Mouse (Mus musculus) monocyte, adult 5-6 weeks (primary cell): Measurements from ENCODE around the gene Metap1d. TPM values are rescaled to one million over a fixed set of nuclear protein-coding genes. Genes with fewer than 3 reads are reported as not detected.

Experiments used
- ATAC-seq: fragments of 153-309, 156-312 bp; replicated peaks from 2 replicates; pipeline ENCODE4 v1.8.0; 2017; ENCODE audit warnings: mild to moderate bottlenecking; ENCODE audit not compliant: low TSS enrichment, insufficient number of reproducible peaks, severe bottlenecking, poor library complexity, low FRiP score
- total RNA-seq: library from RNA; stranded (forward); fragments of 200-1000, 200-491, 200-594 nt; gene quantifications from 3 replicates; pipeline ENCODE4 v1.2.3, GENCODE M21; 2017

The Metap1d gene
- total RNA-seq, 1 experiment from 2014 or later: 5.3 TPM

DNA sequence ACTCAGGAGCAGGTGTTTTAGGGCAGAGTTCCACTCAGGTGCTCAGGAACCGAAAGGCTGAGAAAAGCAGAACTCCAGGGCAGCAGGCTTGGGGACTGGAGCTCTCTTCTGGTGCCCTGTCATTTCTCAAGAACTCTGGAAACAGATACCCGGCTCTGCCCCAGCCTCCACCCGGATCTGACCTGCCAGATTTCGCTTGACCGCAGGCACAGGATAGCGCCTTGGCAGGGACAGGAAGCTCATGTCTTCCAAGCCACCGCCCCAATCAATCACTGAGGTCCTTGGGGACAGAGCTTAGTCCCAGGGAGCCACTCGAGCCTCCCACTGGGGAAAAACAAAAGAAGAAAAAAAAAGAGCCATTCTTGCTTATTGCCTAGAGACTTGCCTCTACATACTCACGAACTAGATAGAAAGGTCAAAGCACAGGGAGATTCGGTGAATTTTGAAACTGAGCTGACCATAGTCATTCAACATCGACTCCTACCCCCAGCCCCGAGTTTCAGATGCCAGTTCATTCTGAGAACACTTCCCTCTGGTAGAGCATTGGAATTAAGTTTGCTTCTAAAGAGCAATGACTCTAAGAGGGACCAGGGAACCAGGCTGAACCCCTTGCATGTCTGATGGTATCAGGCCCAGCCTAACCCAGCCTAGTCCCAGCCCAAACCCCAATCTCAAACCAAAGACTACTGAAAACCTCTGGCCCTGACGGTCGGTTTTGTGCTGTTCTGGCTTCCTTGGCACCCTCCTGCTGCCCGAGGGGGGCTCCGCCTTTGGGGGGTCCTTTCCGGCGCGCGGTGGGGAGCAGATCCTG, 81.4 kb downstream of the Metap1d start:
- ATAC-seq: no peak

DNA sequence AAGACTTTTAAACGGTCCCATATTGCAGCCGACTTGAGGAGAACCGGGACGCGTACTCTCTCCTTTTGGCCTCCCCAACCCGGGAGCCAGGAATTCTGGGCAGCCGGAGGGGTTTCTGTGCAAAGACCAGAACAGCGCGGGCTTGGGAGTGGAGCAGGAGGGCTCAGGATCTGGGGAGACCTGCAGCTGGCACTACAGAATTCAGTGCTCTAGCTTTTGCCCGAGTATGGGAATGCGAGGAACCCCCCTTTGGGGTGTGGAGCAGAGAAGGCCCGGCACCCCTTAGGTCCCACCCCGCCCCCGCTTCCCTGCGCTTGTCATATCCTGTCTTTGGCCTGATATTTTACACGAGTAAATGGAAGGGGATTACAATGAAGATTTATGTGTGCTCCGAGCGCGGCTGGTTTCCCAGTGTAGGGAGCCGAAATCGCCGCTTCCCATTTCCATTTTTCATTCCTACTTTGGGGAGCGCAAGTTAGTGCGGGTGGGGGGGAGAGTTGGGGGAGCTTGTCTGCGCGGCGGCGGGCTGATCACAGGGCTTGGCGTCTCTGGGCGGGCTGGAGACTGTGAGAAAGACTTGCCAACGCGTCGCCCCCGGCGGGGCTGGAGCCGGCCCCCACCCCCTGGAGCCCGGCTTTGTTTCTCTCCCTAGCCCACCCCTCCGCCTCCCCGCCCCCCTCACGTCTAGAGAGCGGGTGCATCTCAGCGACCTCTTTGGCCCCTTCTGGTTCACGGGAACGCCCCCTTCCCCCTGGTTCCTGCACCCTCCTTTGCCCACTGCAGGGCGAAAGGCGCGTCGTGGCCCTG, 87.7 kb downstream of the Metap1d start:
- ATAC-seq: no peak

DNA sequence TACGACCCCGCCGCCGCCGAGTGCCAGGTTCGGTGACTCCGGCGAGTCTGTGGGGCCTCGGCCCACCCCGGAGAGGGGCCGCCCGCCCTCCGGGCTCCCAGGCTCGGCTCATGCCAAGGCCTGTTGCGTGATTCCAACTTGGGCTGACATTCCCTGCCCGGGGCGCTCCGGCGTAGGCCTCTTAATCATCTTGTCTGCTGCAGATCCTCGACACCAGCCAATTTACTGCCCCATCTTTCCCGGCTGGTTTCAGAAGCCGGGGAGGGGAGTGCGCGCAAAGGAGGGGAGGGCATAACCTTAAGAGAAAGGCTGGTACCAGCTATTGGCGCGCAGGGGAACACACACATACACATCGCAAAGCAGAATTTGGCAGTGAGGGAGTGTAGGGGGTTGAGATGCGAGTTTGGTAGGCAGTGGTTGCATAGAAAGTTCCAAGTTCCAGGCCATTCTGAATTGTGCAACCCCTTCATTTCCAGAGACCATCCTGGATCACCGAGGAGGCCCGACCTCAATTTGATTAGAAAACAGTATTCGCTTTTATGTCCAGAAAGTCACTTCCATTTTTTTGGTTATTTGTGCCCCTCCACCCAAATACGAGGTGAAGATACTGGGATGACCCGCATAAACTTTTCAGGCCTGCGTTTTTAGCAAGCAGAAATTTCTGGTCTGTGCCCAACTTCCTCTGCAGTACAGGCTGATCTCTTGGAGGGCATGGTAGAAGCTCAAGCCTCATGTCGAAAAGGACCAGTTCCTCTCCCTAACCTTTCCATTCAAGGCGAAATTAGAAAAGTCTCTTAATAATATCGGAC, 88.5 kb downstream of the Metap1d start:
- ATAC-seq: no peak

DNA sequence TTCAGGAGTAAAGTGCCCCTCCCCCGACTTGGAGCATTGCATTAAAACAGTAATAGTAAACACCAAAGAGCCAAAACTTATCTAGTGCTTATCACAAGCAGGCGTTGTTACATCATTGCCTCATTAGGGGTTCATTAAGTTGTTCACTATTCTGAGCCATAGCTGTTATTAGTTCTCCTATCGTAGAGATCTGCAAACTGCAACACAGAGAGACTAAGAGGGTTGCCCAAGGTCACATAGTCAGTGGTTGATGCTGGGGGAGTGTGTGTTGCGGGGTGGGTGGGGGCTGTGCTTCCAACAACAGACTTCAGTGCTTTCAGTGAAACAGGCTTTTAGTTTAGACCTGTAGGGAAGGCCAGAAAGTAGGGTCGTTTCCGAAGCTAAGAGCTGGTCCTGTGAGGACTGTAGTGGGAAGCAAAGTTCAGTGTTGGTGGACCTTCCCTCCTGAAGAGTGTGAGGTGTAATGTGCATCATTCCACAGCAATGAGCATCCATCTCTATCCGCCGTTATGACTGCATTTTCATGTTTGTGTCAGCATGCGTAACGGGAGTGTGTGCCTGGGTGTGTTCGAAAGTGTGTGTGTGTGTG, 89.2 kb downstream of the Metap1d start:
- ATAC-seq: no peak

DNA sequence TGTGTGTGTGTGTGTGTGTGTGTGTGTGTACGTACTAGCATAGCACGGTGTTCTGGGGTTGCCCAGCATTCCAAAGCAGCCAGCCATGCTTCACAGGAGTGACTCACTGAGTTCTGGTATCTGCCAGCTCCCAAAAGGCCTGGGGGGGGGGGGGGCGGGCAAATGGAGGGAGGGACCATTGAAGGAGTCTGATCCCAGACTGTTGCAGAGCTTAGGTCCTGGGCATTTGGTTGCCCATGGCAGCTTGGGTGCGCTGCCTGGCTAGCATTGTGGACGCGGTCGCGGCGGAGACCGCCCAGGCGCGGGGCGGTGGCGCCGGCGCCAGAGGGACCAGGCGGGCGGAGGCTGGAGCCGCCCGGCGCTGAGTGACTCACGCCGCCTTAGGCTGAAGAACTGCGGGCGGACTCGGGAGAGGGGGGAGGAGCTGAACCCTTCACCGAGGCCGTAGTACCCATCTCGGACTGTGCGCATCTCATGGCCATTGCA, 89.8 kb downstream of the Metap1d start:
- ATAC-seq: no peak

DNA sequence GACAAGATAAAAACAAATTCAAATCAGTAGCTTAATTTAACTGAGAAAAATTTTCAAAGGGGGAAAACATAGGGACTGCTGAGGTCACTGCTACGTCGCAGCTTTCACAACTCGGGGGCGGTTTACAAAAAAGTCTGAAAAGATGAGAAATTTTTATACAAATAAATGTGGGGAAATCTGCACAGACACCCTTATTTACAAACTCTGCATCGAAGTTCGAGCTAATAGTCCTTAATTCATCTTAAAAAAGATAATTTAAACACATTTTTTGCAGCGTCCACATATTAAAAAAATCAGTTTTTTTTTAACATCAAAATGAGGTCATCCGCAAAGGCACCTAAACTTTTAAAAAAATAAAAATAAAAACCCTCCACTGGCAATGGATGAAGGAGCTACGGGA, 90.5 kb downstream of the Metap1d start:
- ATAC-seq: no peak

DNA sequence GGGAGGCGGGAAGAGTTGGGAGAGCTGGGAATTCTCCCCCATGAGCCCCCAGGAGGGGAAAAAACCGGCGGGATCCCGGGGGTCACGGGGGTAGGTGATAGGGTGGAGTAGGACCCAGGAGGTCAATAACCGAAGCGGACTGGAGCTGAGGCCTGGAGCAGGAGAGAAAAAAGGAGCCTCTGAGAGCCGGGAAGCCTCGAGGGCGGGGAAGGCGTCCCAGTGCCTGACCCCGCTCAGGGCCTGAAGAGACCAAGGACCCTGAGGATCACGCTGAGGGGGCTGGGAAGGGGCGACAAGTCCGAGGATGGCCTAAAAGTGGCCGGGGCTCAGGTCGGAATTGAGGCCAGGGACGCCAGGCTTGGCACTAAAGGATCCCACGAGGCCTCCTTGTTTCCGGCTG, 90.9 kb downstream of the Metap1d start:
- ATAC-seq: no peak

DNA sequence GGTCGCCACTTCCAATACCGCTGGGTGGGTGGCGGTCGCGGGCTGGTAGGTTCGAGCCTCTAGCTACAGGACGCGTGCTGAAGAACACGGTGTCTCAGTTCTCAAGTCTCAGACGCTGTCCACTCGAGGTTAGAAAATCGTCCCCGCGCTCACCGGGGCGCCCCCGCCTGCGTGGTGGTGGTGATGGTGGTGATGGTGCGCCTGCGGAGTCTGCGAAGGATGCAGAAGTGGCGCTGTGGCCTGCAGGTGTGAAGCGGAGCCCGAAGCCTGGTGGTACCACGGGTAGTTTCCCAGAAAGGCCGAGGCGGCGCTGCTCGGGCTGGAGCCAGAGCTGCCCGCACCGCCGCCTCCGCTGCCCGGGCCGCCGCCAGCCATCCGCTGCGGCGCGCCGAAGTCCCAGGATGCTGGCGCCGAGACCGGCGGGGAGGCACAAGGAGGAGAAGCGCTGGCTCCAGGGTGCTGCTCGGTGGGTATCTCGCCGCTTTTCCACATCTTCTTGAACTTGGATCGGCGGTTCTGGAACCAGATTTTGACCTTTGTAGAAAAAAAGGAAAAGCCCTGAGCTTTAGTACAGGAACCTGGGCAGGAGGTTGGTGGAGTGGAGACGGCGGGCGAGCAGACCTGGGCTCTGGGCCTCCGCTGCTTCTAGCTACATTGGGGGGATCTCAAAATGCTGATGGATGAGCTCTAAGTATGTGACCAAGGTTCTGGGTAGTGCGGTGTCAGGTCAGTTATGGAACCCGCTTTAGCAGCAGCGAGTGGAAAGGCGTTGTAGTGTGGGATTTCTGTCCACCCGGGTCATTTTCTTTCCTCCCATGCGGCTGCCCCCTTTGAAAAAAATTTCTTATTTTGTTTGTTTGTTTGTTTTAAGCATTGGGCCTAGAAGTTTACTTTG, 91.6 kb downstream of the Metap1d start:
- no peak for ATAC-seq

DNA sequence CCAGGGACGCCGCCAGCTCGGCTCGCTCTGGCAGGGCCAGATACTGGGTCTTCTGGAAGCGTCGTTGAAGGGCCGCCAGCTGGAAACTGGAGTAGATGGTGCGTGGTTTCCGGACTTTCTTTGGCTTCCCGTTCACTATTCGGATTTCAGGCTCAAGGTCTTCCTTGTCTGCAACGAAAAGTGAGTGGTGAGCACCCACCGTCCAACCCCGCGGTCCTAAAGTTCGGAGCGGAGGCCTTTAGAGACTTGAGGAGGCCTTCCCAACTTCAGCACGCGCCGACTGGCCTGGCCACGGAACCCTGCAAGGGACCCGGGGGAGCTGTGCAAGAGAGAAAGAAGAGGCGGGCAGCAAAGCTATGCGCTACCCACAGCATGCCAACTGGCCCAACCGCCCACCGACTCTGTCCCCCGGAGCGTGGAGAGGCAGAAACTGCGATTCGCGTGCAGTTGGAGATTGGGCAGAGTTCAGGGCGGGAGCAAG, 92.4 kb downstream of the Metap1d start:
- ATAC-seq: no peak; the same call in 1 of the 2 replicates

DNA sequence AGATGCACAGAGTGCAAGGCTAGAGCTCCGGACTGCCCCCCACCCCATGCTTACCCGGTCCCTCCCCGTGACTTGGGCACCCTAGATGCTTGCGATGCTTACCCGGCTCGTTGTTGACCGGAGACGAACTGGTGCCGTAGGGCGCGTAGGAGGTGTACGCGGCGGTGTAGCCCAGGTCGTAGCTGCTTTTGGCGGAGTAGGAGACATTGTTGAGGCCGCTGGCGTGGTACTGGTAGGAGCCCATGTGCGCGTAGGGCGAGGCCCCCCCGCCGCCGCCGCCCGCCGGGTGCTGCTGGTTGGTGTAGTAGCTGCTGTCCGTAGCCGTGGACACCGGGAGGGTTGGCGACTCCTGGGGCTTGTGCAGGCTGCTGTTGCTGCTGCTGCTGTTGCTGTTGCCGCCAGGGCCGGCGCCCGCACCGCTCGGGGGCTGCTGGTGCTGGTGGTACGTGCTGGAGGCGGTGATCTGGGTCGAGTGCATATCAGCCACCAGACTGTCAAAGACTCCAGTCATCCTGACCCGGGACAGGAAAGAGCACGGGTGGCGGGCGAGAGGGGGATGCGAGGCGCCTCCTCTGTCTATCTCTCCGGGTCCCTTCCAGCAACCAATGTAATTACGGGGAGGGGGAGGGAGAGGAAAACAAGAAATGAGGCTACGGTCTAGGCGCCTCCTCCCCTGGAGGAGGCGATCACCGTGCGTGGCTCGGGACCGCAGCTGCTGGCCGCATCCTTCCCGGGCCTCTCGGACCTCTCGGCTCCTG, 93.0 kb downstream of the Metap1d start:
- ATAC-seq: peak; percentile 24; the same call in 1 of the 2 replicates

DNA sequence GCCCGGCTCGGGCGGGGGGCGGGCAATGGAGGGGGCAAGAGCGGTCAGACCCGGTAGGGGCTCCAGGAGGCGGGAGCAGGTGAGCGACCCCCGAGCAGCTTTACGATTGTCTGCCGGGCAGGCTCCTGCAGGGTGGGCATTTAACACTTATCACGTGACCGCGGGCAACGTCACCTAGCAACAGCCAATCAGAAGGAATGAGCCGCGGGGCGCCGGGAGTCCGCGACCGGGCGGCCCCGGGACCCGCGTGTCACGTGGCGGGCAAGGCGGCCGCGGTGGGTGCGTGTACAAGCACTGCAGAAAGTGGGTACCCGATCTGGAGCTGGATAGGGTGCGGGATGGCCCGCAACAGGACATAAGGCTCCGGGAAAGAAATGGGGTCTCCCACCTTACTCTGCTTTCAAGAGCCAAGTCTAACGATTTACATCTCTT, 93.6 kb downstream of the Metap1d start, which contains the start of gene Dlx2:
Gene Dlx2 (minus strand): TSS at position 115 of the 432 bp plus-strand sequence.
- ATAC-seq: no peak

DNA sequence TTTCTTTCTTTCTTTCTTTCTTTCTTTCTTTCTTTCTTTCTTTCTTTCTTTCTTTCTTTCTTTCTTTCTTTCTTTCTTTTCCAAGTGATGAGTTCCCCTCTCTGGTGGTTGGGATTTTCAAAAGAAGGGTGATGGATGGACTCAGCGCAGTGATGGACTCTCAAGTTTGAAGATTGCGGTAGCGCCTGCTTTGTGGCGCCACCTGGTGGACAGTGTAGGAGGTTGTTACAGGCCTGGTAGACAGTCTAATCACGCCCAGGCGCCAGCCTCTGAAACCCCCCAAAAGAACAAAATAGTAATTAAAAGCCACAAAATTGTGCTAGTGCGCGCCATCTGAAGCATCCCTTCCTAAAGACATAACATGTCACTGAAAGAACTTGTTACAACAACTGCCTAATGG, 94.8 kb downstream of the Metap1d start:
- no peak for ATAC-seq

DNA sequence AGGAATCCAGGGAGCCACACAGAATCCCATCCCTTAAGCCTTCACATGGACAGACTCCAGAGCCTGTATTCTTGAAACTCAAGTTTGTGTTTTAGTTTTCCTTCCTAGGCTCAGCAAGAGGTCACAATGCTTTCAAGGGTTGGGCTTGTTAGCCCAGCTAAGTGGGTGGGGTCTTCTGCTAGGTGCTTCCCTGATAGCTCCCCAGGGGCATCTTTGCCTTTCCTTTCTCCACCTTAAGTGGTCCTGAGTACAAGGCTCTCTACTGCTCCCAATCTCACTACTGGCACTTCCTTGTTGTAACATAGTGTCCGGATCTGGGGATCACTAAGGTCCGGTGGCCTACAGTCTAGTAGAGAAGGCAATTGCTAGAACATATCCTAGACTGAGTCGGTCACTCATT, 97.3 kb downstream of the Metap1d start:
- no peak for ATAC-seq

DNA sequence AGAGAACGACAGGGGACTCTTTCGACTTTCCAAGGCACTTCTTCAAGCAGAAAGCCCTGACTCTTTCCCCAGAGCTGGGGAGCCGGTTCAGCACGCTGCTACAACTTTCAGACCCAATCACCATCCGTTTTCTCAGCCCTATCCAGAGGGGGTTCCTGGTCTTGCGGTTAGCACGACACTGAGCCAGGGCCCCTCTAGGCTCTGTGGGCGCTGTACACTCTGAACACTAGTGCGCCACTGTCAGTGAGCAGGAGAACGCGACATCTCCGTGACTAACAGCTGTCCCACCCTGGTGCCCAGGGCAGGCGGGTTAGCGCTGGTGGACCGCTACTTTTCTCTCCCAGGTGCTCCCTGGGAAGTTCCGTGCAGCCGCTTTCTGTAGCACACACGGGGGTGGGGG, 98.6 kb downstream of the Metap1d start:
- no peak for ATAC-seq

DNA sequence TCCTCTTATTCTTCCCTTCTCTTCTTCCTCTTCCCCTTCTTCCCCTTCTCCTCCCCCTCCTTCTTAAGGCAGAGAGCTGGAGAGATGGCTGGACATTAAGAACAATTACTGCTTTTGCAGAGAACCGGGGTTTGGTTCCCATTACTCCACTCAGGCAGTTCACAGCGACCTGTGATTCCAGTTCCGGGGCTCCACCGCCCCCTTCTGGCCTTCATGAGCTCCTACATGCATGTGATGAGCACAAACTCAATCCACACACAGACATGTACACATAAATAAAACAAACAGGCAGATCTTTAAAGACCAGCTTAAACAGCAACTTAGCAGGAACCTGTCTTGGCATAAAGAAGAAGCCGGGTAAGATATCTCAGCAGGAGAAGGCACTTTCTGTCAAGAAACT, 103.0 kb downstream of the Metap1d start:
- ATAC-seq: no peak

DNA sequence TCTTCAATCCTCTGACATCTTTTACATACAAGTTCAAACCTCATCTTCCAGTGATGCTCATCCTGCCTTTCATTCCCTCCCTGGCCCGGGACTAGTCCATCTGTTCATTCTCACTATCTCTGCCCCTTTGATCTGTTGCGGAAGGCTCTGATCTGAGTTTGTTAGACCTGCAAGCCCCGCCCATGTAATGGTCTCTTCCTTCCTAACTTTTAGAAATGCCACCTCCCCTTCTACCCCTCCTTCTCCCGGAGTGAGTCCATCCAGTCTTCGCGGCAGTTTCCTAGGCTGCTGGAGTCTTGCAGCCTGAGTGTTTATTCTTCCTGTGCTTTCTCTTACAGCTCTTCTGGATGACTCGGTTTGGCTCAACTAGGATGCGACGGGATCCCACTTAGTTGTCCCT, 113.4 kb downstream of the Metap1d start:
- ATAC-seq: no peak

DNA sequence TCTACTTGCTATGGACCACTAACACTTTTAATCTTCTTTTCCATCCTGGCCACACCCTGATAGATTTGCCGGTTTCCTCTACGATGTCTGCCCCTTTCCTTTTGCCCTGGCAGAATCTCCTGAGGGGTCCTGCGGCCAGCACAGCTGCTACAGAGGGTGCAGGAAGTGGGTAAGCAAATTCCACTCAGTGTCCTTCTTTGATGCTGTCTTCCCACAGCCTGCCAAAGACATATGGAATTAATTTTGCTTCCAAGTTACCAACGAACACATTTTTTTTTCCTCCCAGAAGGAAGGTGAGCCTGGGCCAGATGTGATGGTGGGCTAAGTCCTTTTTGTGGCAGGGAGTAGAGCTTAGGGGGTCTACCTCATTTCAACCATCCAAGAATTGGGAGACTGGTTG, 120.7 kb downstream of the Metap1d start:
- no peak for ATAC-seq
